Mouse (Mus musculus) central nervous system, embryonic 11.5 days (tissue): ENCODE data around the gene AC192777.2. TPM values are rescaled to one million over a fixed set of nuclear protein-coding genes. Genes with fewer than 3 reads are reported as not detected.

Experiments used
- polyA plus RNA-seq: library from polyadenylated mRNA; depleted of rRNA; stranded (reverse); fragments of >200 nt; gene quantifications from 2 replicates; pipeline ENCODE4 v1.2.3, GENCODE M21; 2012; rRNA removed

AC192777.2 gene
- polyA plus RNA-seq, result not detected in 2 replicates

DNA sequence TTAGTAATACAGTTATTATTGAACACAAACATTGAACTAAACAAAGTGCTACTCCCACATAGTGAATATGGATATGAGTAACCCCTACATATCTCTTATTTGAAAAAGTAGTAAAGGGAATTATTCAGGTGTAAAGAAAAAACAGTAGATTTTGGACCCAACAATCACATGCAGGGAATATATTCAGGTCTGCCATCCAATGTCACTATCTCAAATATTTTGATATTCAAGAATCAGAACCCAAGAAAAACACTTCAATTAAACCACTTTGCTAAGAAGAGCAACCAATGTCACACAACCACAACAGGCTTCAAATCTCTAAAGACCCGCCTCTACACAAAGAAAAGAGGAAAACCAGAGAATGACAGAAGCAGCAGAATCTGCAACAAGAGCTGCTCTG lies at the start of gene AC192777.2:
Gene AC192777.2, plus strand, starts transcription at position 301 of the 400 bp plus-strand sequence.

Other genes with a start within 250 kb of the AC192777.2 start
- gene Esp38, start 144.9 kb upstream of the AC192777.2 start, polyA plus RNA-seq, result not detected in 2 replicates
- not detected in 2 replicates for gene Pgk2, start 113.2 kb downstream of the AC192777.2 start, polyA plus RNA-seq
- not detected in 2 replicates for gene Crisp3, start 146.8 kb downstream of the AC192777.2 start, polyA plus RNA-seq
- gene Crisp1, start 223.8 kb downstream of the AC192777.2 start, polyA plus RNA-seq, result not detected in 2 replicates